ENCODE assay signal across 28 mouse cellular contexts in the genomic region with DNA sequence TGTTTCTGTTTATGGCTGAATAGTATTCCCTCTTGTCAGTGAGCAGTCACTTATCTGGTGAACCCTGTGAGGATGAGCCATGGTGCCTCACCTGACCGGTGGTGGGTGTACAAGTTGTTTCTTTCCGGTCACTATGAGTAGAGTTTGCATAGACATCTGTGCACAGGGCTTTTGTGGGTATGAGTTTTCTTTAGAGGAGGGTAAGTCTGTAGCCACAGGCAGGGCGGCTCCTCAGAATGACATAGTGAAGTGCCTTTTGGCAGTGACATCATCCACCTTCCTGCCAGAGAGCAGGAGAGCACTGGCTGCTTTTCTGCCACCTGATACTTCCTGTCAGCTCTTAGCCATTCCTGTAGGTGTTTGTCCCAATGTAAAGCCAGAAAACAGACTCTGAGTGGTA. TPM values are rescaled to one million over a fixed set of nuclear protein-coding genes. Genes with fewer than 3 reads are reported as not detected.
DNase-seq lines count a peak whose midpoint lies in the region; ATAC-seq and TF ChIP-seq lines count a peak whose summit lies in the region.
"Had no signal": no experiment of that assay in that cellular context is flagged by ENCODE, and none has a peak within 500 bp of the region (broad histone marks: within the 10 kb centered on the region; RNA-seq: fewer than 3 reads in every experiment).

No protein-coding gene starts in this region.

- no peak overlapping the region for H3K9ac ChIP-seq in hindbrain, embryonic 14.5 days
- H3K9ac ChIP-seq: embryonic facial prominence, embryonic 12.5 days; kidney, embryonic 15.5 days; liver, embryonic 13.5 days; midbrain, embryonic 15.5 days; neural tube, embryonic 13.5 days had no signal

- peaks cover 10% of the 10 kb centered on the region; the same call in 1 of the 2 replicates for H3K9me3 ChIP-seq in hindbrain, embryonic 14.5 days (ENCODE audit: control insufficient read depth, low read length)
- H3K9me3 ChIP-seq: embryonic facial prominence, embryonic 12.5 days; heart, embryonic 10.5 days; kidney, embryonic 15.5 days; liver, embryonic 13.5 days; neural tube, embryonic 13.5 days had no signal

- no peaks in the 10 kb centered on the region for H3K36me3 ChIP-seq in hindbrain, embryonic 14.5 days (replicated peaks; ENCODE audit: control insufficient read depth, insufficient read depth)
- H3K36me3 ChIP-seq: embryonic facial prominence, embryonic 12.5 days; heart, embryonic 10.5 days; kidney, embryonic 15.5 days; liver, embryonic 13.5 days; midbrain, embryonic 15.5 days; neural tube, embryonic 13.5 days had no signal

- no peaks in the 10 kb centered on the region for H3K4me1 ChIP-seq in hindbrain, embryonic 14.5 days (replicated peaks; ENCODE audit: control insufficient read depth, insufficient read depth, low read length)
- H3K4me1 ChIP-seq: embryonic facial prominence, embryonic 12.5 days; midbrain, embryonic 15.5 days; neural tube, embryonic 13.5 days had no signal

- H3K27ac ChIP-seq in gastrocnemius, adult 2 months = peak overlapping the region; percentile 57
- no peak overlapping the region for H3K27ac ChIP-seq in hindbrain, embryonic 14.5 days
- H3K27ac ChIP-seq: embryonic facial prominence, embryonic 12.5 days; heart, embryonic 10.5 days; kidney, embryonic 15.5 days; liver, embryonic 13.5 days; midbrain, embryonic 15.5 days; neural tube, embryonic 13.5 days had no signal

- 92% methylated on average over 3 of the region's 3 CpGs for WGBS in hindbrain, embryonic 14.5 days

- DNase-seq in gastrocnemius, adult 2 months = peak; percentile 34
- DNase-seq in gastrocnemius, postnatal 14 days = no peak
- peak; percentile 23 for DNase-seq in 3134 (ENCODE audit: extremely low read depth, insufficient read length, low spot score)
- DNase-seq in cerebellum, adult 8-10 months = no peak
- DNase-seq in hindbrain, embryonic 14.5 days (ENCODE audit: low spot score) = no peak
- DNase-seq: adrenal gland, adult 2 months; B cell, adult 2 months; cerebellum, adult 18-20 months; cerebellum, postnatal 25 days; kidney, adult 11 months; kidney, postnatal 4 days; liver, embryonic 13.5 days; retina, postnatal 1 day; thymus, postnatal 36 days had no signal

- intact Hi-C loops in gastrocnemius, adult 2 months (cut with DNase I) = no loop called here
- intact Hi-C loops in gastrocnemius, postnatal 14 days (cut with DNase I; ENCODE audit: low total_unique reads) = no loop called here

- no peaks in the 10 kb centered on the region for H3K27me3 ChIP-seq in hindbrain, embryonic 14.5 days (ENCODE audit: control insufficient read depth, insufficient read depth, low read length)
- H3K27me3 ChIP-seq: embryonic facial prominence, embryonic 12.5 days; kidney, embryonic 15.5 days; liver, embryonic 13.5 days; midbrain, embryonic 15.5 days; neural tube, embryonic 13.5 days had no signal

- H3K4me3 ChIP-seq in gastrocnemius, adult 2 months = no peak overlapping the region
- H3K4me3 ChIP-seq in hindbrain, embryonic 14.5 days (replicated peaks; ENCODE audit: low read length) = no peak overlapping the region
- H3K4me3 ChIP-seq: embryonic facial prominence, embryonic 12.5 days; heart, embryonic 10.5 days; kidney, embryonic 15.5 days; liver, embryonic 13.5 days; megakaryocyte, embryonic 14.5 days; midbrain, embryonic 15.5 days; neural tube, embryonic 13.5 days had no signal

- peak; percentile 74 for ATAC-seq in CD4-positive, CD25-positive, alpha-beta regulatory T cell, adult 4 months
- peak; percentile 69 for ATAC-seq in inflammation-experienced regulatory T-cells, adult 6 months
- ATAC-seq in hindbrain, embryonic 14.5 days (ENCODE audit: low FRiP score) = no peak
- ATAC-seq: hindbrain, embryonic 16.5 days; midbrain, embryonic 15.5 days had no signal

- TF ChIP-seq CTCF in gastrocnemius, adult 2 months (IDR thresholded peaks at IDR 0.05) = no peak

- no peak overlapping the region for H3K4me2 ChIP-seq in hindbrain, embryonic 14.5 days (replicated peaks)
- H3K4me2 ChIP-seq: embryonic facial prominence, embryonic 12.5 days; kidney, embryonic 15.5 days; liver, embryonic 13.5 days; midbrain, embryonic 15.5 days; neural tube, embryonic 13.5 days had no signal

RNA-seq across cellular contexts. Expression of a gene that starts 15.8 kb away (rescaled TPM):
- total RNA-seq in gastrocnemius, adult 2 months (2021) = not detected
- total RNA-seq in gastrocnemius, postnatal 14 days (2021) = not detected
- polyA plus RNA-seq in CD4-positive, CD25-positive, alpha-beta regulatory T cell, adult 4 months (2017; shearing (Covaris generic)) = not detected
- not detected for polyA plus RNA-seq in inflammation-experienced regulatory T-cells, adult 6 months (2017; shearing (Covaris generic))
- not detected in 2 replicates for polyA plus RNA-seq in hindbrain, embryonic 14.5 days (2014; fragmentation: Nextera tagmentation; extraction: Ambion mirVana)
- total RNA-seq: adrenal gland, adult 2 months; granulocyte monocyte progenitor cell, adult 5-6 weeks; hematopoietic stem cell, adult 5-6 weeks; left cerebral cortex, adult 18-20 months; left cerebral cortex, postnatal 25 days had no signal
- polyA plus RNA-seq: adrenal gland, adult 2 months; hindbrain, embryonic 16.5 days; liver, embryonic 13.5 days; midbrain, embryonic 15.5 days; neural tube, embryonic 13.5 days; spleen, adult 2 months had no signal

RNA-seq across cellular contexts. Expression of a gene that starts 29.0 kb away (rescaled TPM):
- total RNA-seq in gastrocnemius, adult 2 months (2021) = not detected
- not detected for total RNA-seq in gastrocnemius, postnatal 14 days (2021)
- polyA plus RNA-seq in CD4-positive, CD25-positive, alpha-beta regulatory T cell, adult 4 months (2017; shearing (Covaris generic)) = not detected
- not detected for polyA plus RNA-seq in inflammation-experienced regulatory T-cells, adult 6 months (2017; shearing (Covaris generic))
- 0.05 TPM in 1 of 2 replicates, not detected in the other for polyA plus RNA-seq in hindbrain, embryonic 14.5 days (2014; fragmentation: Nextera tagmentation; extraction: Ambion mirVana)
- total RNA-seq: granulocyte monocyte progenitor cell, adult 5-6 weeks; hematopoietic stem cell, adult 5-6 weeks; left cerebral cortex, adult 18-20 months; left cerebral cortex, postnatal 25 days had no signal
- polyA plus RNA-seq: hindbrain, embryonic 16.5 days; midbrain, embryonic 15.5 days had no signal

RNA-seq across cellular contexts. Expression of a gene that starts 32.2 kb away (rescaled TPM):
- 1 to 10 TPM; 9.3 to 9.8 TPM for total RNA-seq in gastrocnemius, adult 2 months (2021)
- 1 to 10 TPM; 6.8 to 9.2 TPM for total RNA-seq in gastrocnemius, postnatal 14 days (2021)
- 1 to 10 TPM; 5.2 to 8.1 TPM for polyA plus RNA-seq in CD4-positive, CD25-positive, alpha-beta regulatory T cell, adult 4 months (2017; shearing (Covaris generic))
- polyA plus RNA-seq in inflammation-experienced regulatory T-cells, adult 6 months (2017; shearing (Covaris generic)) = 1 to 10 TPM; 6.7 to 8.0 (median 7.7) TPM
- polyA plus RNA-seq in hindbrain, embryonic 14.5 days (2014; fragmentation: Nextera tagmentation; extraction: Ambion mirVana) = 40.6 and 40.9 TPM in 2 replicates

RNA-seq across cellular contexts. Expression of a gene that starts 48.3 kb away (rescaled TPM):
- total RNA-seq in gastrocnemius, adult 2 months (2021) = 100 to 1,000 TPM; 359 to 473 TPM
- total RNA-seq in gastrocnemius, postnatal 14 days (2021) = 100 to 1,000 TPM; 456 to 506 TPM
- 1,000 to 10,000 TPM in 1 of 2 experiments, 100 to 1,000 TPM in 1; 875 to 1,561 TPM for polyA plus RNA-seq in CD4-positive, CD25-positive, alpha-beta regulatory T cell, adult 4 months (2017; shearing (Covaris generic))
- 1,000 to 10,000 TPM; 1,053 to 1,596 (median 1,304) TPM for polyA plus RNA-seq in inflammation-experienced regulatory T-cells, adult 6 months (2017; shearing (Covaris generic))
- 372 and 509 TPM in 2 replicates for polyA plus RNA-seq in hindbrain, embryonic 14.5 days (2014; fragmentation: Nextera tagmentation; extraction: Ambion mirVana)

Comparison
In these comparisons a context has a peak if more than half of its experiments do, and no peak if none do; other contexts are left out.
1. DNase-seq: peak in gastrocnemius, adult 2 months (single experiment) and 3134 (single experiment); none in gastrocnemius, postnatal 14 days (single experiment), cerebellum, adult 8-10 months (single experiment) and hindbrain, embryonic 14.5 days (single experiment).